Mouse (Mus musculus): ENCODE data around the gene Lct. TPM values are rescaled to one million over a fixed set of nuclear protein-coding genes. Genes with fewer than 3 reads are reported as not detected.

Gene Lct
- polyA plus RNA-seq, 1 experiment from 2014 or later: 0.13 TPM

DNA sequence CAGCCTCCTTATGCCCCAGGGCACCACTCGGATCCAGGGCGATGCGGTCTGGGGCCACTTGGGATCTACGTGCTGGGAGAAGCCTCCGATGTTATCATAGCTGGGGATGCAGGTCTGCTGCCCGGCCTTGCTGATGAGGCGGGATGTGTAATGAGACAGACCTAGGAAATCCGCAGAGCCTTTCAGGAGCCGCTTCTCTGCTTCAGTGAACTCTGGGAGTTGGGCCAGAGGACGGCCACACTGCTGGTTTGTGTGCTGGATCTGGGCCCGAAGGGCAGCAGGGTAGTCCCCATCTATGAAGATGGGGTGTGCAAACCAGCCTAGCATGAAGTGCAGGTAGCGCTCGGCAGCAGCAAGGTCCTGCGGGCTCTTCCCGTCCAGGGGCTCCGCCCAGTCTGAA lies 24.2 kb downstream of the Lct start:
- Histone ChIP-seq H3K27me3 (ENCODE audit: insufficient read depth, low read length) (no peaks in the 10 kb centered on the region), H3K36me3 (ENCODE audit: insufficient read depth, low read length) (no peaks in the 10 kb centered on the region), H3K4me3 (replicated peaks; ENCODE audit: low read depth, low read length) (no peak overlapping the region), H3K9me3 (replicated peaks; ENCODE audit: low read length) (no peaks in the 10 kb centered on the region), H3K27ac (no peak overlapping the region), H3K4me1 (replicated peaks; ENCODE audit: insufficient read depth, low read length) (no peaks in the 10 kb centered on the region), H3K9ac (ENCODE audit: low read depth, low read length) (no peak overlapping the region), H3K4me2 (ENCODE audit: low read length) (no peak overlapping the region)
- peak; percentile 36; the same call in 1 of the 2 replicates for ATAC-seq (replicated peaks; ENCODE audit: low FRiP score, low read depth)
- 81% methylated on average over 16 of the region's 16 CpGs for WGBS
- TF ChIP-seq CTCF (IDR thresholded peaks at IDR 0.05; ENCODE audit: low read depth): no peak
- no peak for DNase-seq (ENCODE audit: low spot score)

DNA sequence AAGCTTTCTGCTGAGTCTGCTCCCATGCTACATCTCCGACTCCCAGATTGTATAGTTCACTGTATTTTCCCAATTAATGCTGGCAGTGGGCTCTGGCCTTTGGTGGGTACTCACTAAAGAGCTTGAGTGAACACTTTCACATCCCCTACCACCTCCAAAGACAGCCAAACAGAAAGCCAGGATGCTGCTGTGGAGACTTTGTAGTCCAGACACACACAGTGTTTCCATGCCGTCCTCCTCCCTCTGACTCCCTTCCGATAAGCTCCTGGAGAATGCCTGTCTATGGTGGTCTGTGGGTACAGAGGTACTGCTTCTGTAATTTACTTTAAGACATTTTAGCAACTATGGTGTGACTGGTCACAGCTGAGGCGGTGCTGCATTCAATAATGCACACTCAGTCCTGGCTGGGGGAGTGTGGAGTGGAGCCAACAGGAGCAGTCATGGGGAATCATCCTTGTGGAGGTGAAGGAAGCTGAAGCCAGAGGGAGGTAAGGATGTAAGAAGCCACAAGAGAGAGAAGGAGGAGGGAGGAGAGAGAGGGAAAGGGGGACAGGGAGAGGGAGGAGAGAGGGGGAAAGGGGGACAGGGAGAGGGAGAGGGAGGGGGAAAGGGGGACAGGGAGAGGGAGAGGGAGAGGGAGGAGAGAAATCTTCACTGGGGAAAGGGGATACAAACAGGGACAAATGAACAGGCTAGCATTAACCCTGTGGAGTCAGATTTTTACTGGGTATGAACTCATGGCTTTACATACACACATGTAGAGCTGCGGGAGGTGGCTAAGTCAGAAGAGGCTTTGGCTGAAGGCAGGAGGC lies 32.2 kb downstream of the Lct start:
- DNase-seq (ENCODE audit: low spot score): no peak
- no peak overlapping the region for H3K4me3 ChIP-seq (replicated peaks; ENCODE audit: low read depth, low read length)
- 67% methylated on average over 5 of the region's 5 CpGs for WGBS
- H3K27me3 ChIP-seq (ENCODE audit: insufficient read depth, low read length): no peaks in the 10 kb centered on the region
- no peaks in the 10 kb centered on the region for H3K4me1 ChIP-seq (replicated peaks; ENCODE audit: insufficient read depth, low read length)
- no peak for TF ChIP-seq CTCF (IDR thresholded peaks at IDR 0.05; ENCODE audit: low read depth)
- no peaks in the 10 kb centered on the region for H3K36me3 ChIP-seq (ENCODE audit: insufficient read depth, low read length)
- no peak overlapping the region for H3K4me2 ChIP-seq (ENCODE audit: low read length)
- no peak overlapping the region for H3K9ac ChIP-seq (ENCODE audit: low read depth, low read length)
- no peak overlapping the region for H3K27ac ChIP-seq
- H3K9me3 ChIP-seq (replicated peaks; ENCODE audit: low read length): no peaks in the 10 kb centered on the region
- no peak for ATAC-seq (replicated peaks; ENCODE audit: low FRiP score, low read depth)

DNA sequence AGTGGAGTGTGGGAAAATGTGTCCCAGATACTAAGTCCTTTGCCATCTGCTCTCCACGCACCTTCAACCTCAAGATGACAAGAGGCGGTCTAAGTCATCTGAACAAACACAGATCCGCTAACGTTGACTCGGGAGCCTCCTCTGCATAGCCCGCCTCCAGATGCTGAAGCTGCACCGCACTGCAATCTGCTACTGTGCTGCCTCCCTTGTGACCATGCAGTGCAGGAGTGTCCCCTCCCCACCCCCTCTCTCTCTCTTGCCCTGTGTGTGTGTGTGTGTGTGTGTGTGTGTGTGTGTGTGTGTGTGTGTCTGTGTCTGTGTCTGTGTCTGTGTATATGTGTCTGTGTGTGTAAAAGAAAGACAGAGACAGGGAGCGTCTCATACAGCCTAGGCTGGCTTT lies 32.8 kb downstream of the Lct start:
- 44% methylated on average over 8 of the region's 8 CpGs for WGBS
- H3K4me1 ChIP-seq (replicated peaks; ENCODE audit: insufficient read depth, low read length): no peaks in the 10 kb centered on the region
- no peak overlapping the region for H3K9ac ChIP-seq (ENCODE audit: low read depth, low read length)
- H3K27ac ChIP-seq: no peak overlapping the region
- H3K4me3 ChIP-seq (replicated peaks; ENCODE audit: low read depth, low read length): no peak overlapping the region
- no peaks in the 10 kb centered on the region for H3K36me3 ChIP-seq (ENCODE audit: insufficient read depth, low read length)
- H3K4me2 ChIP-seq (ENCODE audit: low read length): no peak overlapping the region
- DNase-seq (ENCODE audit: low spot score) (no peak), ATAC-seq (replicated peaks; ENCODE audit: low FRiP score, low read depth) (0 out of 2 replicates have a peak, but pooled peaks have one; percentile 49)
- TF ChIP-seq CTCF (IDR thresholded peaks at IDR 0.05; ENCODE audit: low read depth): no peak
- no peaks in the 10 kb centered on the region for H3K27me3 ChIP-seq (ENCODE audit: insufficient read depth, low read length)
- no peaks in the 10 kb centered on the region for H3K9me3 ChIP-seq (replicated peaks; ENCODE audit: low read length)

DNA sequence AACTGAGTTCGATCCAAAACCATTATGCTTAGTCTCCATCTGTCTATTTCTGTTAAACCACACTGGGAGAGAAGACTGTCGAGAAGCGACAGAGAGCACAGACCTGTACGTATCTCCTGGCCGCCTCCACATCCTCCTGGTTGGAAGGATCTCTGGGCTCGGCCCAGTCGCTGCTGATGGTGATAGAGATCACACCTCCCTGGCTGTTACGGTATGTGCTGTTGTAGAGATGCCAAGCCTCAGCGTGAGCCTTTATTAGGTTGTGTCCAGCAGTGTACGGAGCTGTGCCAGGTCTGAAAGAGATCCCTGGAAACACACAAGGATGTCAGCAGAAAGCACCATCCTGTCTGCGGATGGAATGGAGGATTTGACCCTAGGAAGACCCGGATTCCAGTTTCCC lies 34.6 kb downstream of the Lct start:
- DNase-seq (ENCODE audit: low spot score): no peak
- no peak for TF ChIP-seq CTCF (IDR thresholded peaks at IDR 0.05; ENCODE audit: low read depth)
- WGBS: 79% methylated on average over 12 of the region's 12 CpGs
- H3K36me3 ChIP-seq (ENCODE audit: insufficient read depth, low read length): no peaks in the 10 kb centered on the region
- no peak overlapping the region for H3K4me2 ChIP-seq (ENCODE audit: low read length)
- no peaks in the 10 kb centered on the region for H3K4me1 ChIP-seq (replicated peaks; ENCODE audit: insufficient read depth, low read length)
- no peaks in the 10 kb centered on the region for H3K9me3 ChIP-seq (replicated peaks; ENCODE audit: low read length)
- no peak for ATAC-seq (replicated peaks; ENCODE audit: low FRiP score, low read depth)
- no peak overlapping the region for H3K4me3 ChIP-seq (replicated peaks; ENCODE audit: low read depth, low read length)
- no peak overlapping the region for H3K27ac ChIP-seq
- H3K27me3 ChIP-seq (ENCODE audit: insufficient read depth, low read length): no peaks in the 10 kb centered on the region
- no peak overlapping the region for H3K9ac ChIP-seq (ENCODE audit: low read depth, low read length)

DNA sequence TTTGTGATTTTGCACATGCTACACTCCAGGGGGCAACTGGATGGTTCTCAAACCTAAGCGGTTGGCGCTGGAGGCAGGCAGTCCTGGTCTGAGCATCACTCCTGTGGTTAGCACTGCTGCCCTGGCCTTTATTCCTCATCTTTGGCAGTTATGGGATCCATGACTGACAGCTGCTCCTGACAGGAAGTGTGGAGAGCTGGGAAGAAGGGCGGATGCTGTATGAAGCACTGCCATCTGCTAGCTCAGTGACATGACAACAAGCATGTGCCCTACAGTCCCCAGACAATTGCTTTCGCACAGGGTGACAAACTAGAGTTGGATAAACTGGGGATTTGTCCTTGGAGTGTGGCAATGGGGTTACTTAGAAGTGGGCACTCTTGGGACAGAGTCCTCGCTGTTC lies 37.8 kb downstream of the Lct start:
- Histone ChIP-seq H3K27ac (no peak overlapping the region), H3K9ac (ENCODE audit: low read depth, low read length) (no peak overlapping the region), H3K9me3 (replicated peaks; ENCODE audit: low read length) (no peaks in the 10 kb centered on the region), H3K4me2 (ENCODE audit: low read length) (no peak overlapping the region), H3K4me1 (replicated peaks; ENCODE audit: insufficient read depth, low read length) (no peaks in the 10 kb centered on the region), H3K27me3 (ENCODE audit: insufficient read depth, low read length) (no peaks in the 10 kb centered on the region), H3K4me3 (replicated peaks; ENCODE audit: low read depth, low read length) (no peak overlapping the region), H3K36me3 (ENCODE audit: insufficient read depth, low read length) (no peaks in the 10 kb centered on the region)
- no peak for TF ChIP-seq CTCF (IDR thresholded peaks at IDR 0.05; ENCODE audit: low read depth)
- 93% methylated on average over 5 of the region's 5 CpGs for WGBS
- no peak for DNase-seq (ENCODE audit: low spot score)
- no peak for ATAC-seq (replicated peaks; ENCODE audit: low FRiP score, low read depth)

DNA sequence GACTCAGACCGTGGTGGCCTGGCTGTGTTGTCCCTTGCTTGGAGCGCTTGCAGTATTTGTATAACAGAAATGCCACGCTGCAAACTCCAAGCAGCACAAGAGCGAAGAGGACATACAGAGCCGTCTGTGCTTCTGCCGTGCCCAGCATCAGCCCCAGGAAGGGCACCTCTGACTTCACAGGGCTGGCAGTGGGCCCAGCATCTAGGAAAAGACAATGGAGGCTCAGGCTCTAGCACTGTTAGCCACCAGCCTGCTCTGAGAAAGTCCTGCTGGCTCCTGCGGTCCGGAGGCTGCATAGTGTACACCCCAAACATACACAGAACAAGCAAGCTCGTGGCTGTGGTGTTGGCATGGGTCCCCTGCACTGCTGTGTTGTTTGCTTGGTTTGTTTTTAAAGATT lies 43.0 kb downstream of the Lct start:
- WGBS: 90% methylated on average over 9 of the region's 9 CpGs
- no peak for TF ChIP-seq CTCF (IDR thresholded peaks at IDR 0.05; ENCODE audit: low read depth)
- Histone ChIP-seq H3K27me3 (ENCODE audit: insufficient read depth, low read length) (no peaks in the 10 kb centered on the region), H3K9me3 (replicated peaks; ENCODE audit: low read length) (no peaks in the 10 kb centered on the region), H3K36me3 (ENCODE audit: insufficient read depth, low read length) (no peaks in the 10 kb centered on the region), H3K27ac (no peak overlapping the region), H3K4me2 (ENCODE audit: low read length) (no peak overlapping the region), H3K4me3 (replicated peaks; ENCODE audit: low read depth, low read length) (no peak overlapping the region), H3K4me1 (replicated peaks; ENCODE audit: insufficient read depth, low read length) (no peaks in the 10 kb centered on the region), H3K9ac (ENCODE audit: low read depth, low read length) (no peak overlapping the region)
- no peak for DNase-seq (ENCODE audit: low spot score)
- no peak for ATAC-seq (replicated peaks; ENCODE audit: low FRiP score, low read depth)
